Mouse (Mus musculus) CH12.LX (cell line): ENCODE measurements around the gene Olfr320.

Experiments used
- MAX ChIP-seq: IDR thresholded peaks from 2 replicates; pipeline ENCODE4 v1.6.1; 2011; ENCODE audit warnings: low read length, improper control_type of control experiment
- NELFE ChIP-seq: IDR thresholded peaks from 2 replicates; pipeline ENCODE4 v1.6.1; 2011; ENCODE audit warnings: low read depth, low read length, improper control_type of control experiment
- NRF1 ChIP-seq: IDR thresholded peaks from 2 replicates; pipeline ENCODE4 v1.6.1; 2014; ENCODE audit warnings: low read depth, mild to moderate bottlenecking, inconsistent platforms, low read length, improper control_type of control experiment, moderate library complexity
- PAX5 ChIP-seq: IDR thresholded peaks from 2 replicates; pipeline ENCODE4 v1.6.1; 2012; ENCODE audit warnings: low read length, inconsistent platforms, mixed read lengths
- POLR2A ChIP-seq: IDR thresholded peaks from 2 replicates; pipeline ENCODE4 v1.6.1; 2011; ENCODE audit warnings: low read depth, mild to moderate bottlenecking, improper control_type of control experiment, low read length
- RCOR1 ChIP-seq: conservative IDR thresholded peaks from 2 replicates; pipeline ENCODE4 v1.6.1; 2012; ENCODE audit warnings: low read depth, mild to moderate bottlenecking, inconsistent platforms, low read length, improper control_type of control experiment
- ZC3H11A ChIP-seq: IDR thresholded peaks from 2 replicates; pipeline ENCODE4 v1.6.1; 2012; ENCODE audit warnings: low read depth, mild to moderate bottlenecking, inconsistent platforms, low read length, improper control_type of control experiment
- ZMIZ1 ChIP-seq: IDR thresholded peaks from 2 replicates; pipeline ENCODE4 v1.6.1; 2012; ENCODE audit warnings: low read depth, mild to moderate bottlenecking, inconsistent platforms, low read length, improper control_type of control experiment
- ZNF384 ChIP-seq: IDR thresholded peaks from 2 replicates; pipeline ENCODE4 v1.6.1; 2012; ENCODE audit warnings: low read depth, low read length, improper control_type of control experiment, inconsistent platforms

GRCm38 (mm10) chr11:58723914-58724313 is 43.0 kb downstream of the Olfr320 start, which contains the start of gene Olfr318:
- TF ChIP-seq NELFE, result no peak
- TF ChIP-seq ZC3H11A, result no peak
- no peak for TF ChIP-seq ZMIZ1
- no peak for TF ChIP-seq NRF1
- TF ChIP-seq POLR2A, result no peak
- TF ChIP-seq ZNF384, result no peak
- no peak for TF ChIP-seq MAX
- TF ChIP-seq RCOR1, result no peak
- TF ChIP-seq PAX5, result no peak
